ENCODE assay signal across 16 mouse cellular contexts in genomic region chr19:42363551-42363950, GRCm38 (mm10).
"Had no signal": no experiment of that assay in that cellular context is flagged by ENCODE, and none has a peak within 500 bp of the region (broad histone marks: within the 10 kb centered on the region; RNA-seq: fewer than 3 reads in every experiment).

No protein-coding gene starts in this region.

- DNase-seq: gastrocnemius, postnatal 14 days; gastrocnemius, postnatal 36 days; heart, adult 11 months; heart, adult 2 months; heart, postnatal 14 days; heart, postnatal 36 days; kidney, adult 11 months; kidney, adult 2 months; kidney, adult 9 months; kidney, postnatal 14 days; kidney, postnatal 36 days; layer of hippocampus, postnatal 36 days; left cerebral cortex, postnatal 4 days had no signal

- ATAC-seq: hindbrain, postnatal 0 days; intestine, embryonic 16.5 days; liver, embryonic 12.5 days had no signal
